9 mouse cellular contexts compared by ENCODE assay signal in genomic region chr2:66034907-66035679, GRCm38 (mm10).
A peak's percentile ranks its signal among the peaks of the same experiment; 100 is the strongest.
DNase-seq lines count a peak whose midpoint lies in the region; ATAC-seq lines count a peak whose summit lies in the region.
"Had no signal": no experiment of that assay in that cellular context is flagged by ENCODE, and none has a peak within 500 bp of the region (broad histone marks: within the 10 kb centered on the region; RNA-seq: fewer than 3 reads in every experiment).

No protein-coding gene starts in this region.

- intact Hi-C loops in left cerebral cortex, postnatal 10 days (cut with DNase I): no loop called here

- peaks cover 7% of the 10 kb centered on the region; the same call in 1 of the 2 replicates for H3K27me3 ChIP-seq in forebrain, embryonic 14.5 days (replicated peaks; ENCODE audit: control insufficient read depth, insufficient read depth, low read length)
- no peaks in the 10 kb centered on the region for H3K27me3 ChIP-seq in midbrain, embryonic 15.5 days (replicated peaks)
- H3K27me3 ChIP-seq: embryonic facial prominence, embryonic 15.5 days; kidney, embryonic 15.5 days had no signal

- WGBS in forebrain, embryonic 14.5 days: 65% methylated on average over 9 of the region's 9 CpGs
- WGBS in midbrain, embryonic 15.5 days: 58% methylated on average over 9 of the region's 9 CpGs

- no peak overlapping the region for H3K9ac ChIP-seq in forebrain, embryonic 14.5 days (ENCODE audit: low read length)
- H3K9ac ChIP-seq in midbrain, embryonic 15.5 days: no peak overlapping the region
- H3K9ac ChIP-seq: embryonic facial prominence, embryonic 15.5 days; kidney, embryonic 15.5 days had no signal

- no peaks in the 10 kb centered on the region for H3K36me3 ChIP-seq in forebrain, embryonic 14.5 days (ENCODE audit: control insufficient read depth, insufficient read depth, low read length)
- no peaks in the 10 kb centered on the region for H3K36me3 ChIP-seq in midbrain, embryonic 15.5 days (replicated peaks)
- H3K36me3 ChIP-seq: embryonic facial prominence, embryonic 15.5 days; kidney, embryonic 15.5 days had no signal

- no peak overlapping the region for H3K4me3 ChIP-seq in forebrain, embryonic 14.5 days (ENCODE audit: low read depth, low read length)
- no peak overlapping the region for H3K4me3 ChIP-seq in midbrain, embryonic 15.5 days
- H3K4me3 ChIP-seq: embryonic facial prominence, embryonic 15.5 days; kidney, embryonic 15.5 days had no signal

- ATAC-seq in forebrain, embryonic 14.5 days: peak; percentile 75
- ATAC-seq in midbrain, embryonic 15.5 days (replicated peaks): peak; percentile 80

- DNase-seq in left cerebral cortex, postnatal 10 days (ENCODE audit: extremely low spot score in 1 of 2, low spot score in 2 of 2): peak; percentile 44 to 53
- DNase-seq in left cerebral cortex, adult 8-10 months (ENCODE audit: low spot score in 2 of 2): no peak
- DNase-seq in forebrain, embryonic 14.5 days (ENCODE audit: low spot score): peak; percentile 71
- peak; percentile 23 to 42 for DNase-seq in gastrocnemius, postnatal 4 days (ENCODE audit: low spot score in 2 of 2)
- DNase-seq in yolk sac, embryonic 10.5 days (ENCODE audit: low spot score): no peak
- no peak for DNase-seq in heart, adult 8-10 months (ENCODE audit: low spot score)

- H3K27ac ChIP-seq in forebrain, embryonic 14.5 days (ENCODE audit: low read depth, low read length): no peak overlapping the region
- H3K27ac ChIP-seq in midbrain, embryonic 15.5 days: no peak overlapping the region
- H3K27ac ChIP-seq: embryonic facial prominence, embryonic 15.5 days; kidney, embryonic 15.5 days had no signal

- H3K4me1 ChIP-seq in forebrain, embryonic 14.5 days (ENCODE audit: control insufficient read depth, insufficient read depth, low read length): 0 out of 2 replicates have a peak, but pooled peaks cover 3% of the 10 kb centered on the region
- H3K4me1 ChIP-seq in midbrain, embryonic 15.5 days: peaks cover 12% of the 10 kb centered on the region; the same call in 1 of the 2 replicates
- H3K4me1 ChIP-seq: embryonic facial prominence, embryonic 15.5 days; kidney, embryonic 15.5 days had no signal

- no peaks in the 10 kb centered on the region for H3K9me3 ChIP-seq in forebrain, embryonic 14.5 days (replicated peaks; ENCODE audit: control insufficient read depth, low read length)
- H3K9me3 ChIP-seq in midbrain, embryonic 15.5 days: no peaks in the 10 kb centered on the region
- H3K9me3 ChIP-seq: embryonic facial prominence, embryonic 15.5 days; kidney, embryonic 15.5 days had no signal

- H3K4me2 ChIP-seq in forebrain, embryonic 14.5 days (ENCODE audit: low read length): no peak overlapping the region
- H3K4me2 ChIP-seq in midbrain, embryonic 15.5 days: no peak overlapping the region
- H3K4me2 ChIP-seq: embryonic facial prominence, embryonic 15.5 days; kidney, embryonic 15.5 days had no signal

Comparison
In these comparisons a context has a peak if more than half of its experiments do, and no peak if none do; other contexts are left out.
1. DNase-seq: peak in left cerebral cortex, postnatal 10 days (2 of 2), forebrain, embryonic 14.5 days (single experiment) and gastrocnemius, postnatal 4 days (2 of 2); none in left cerebral cortex, adult 8-10 months (0 of 2), yolk sac, embryonic 10.5 days (single experiment) and heart, adult 8-10 months (single experiment).